Mouse (Mus musculus) lung, embryonic 16.5 days (tissue): Measurements from ENCODE around the gene Cxadr. TPM values are rescaled to one million over a fixed set of nuclear protein-coding genes. Genes with fewer than 3 reads are reported as not detected.
A peak's percentile ranks its signal among the peaks of the same experiment; 100 is the strongest.

ENCODE experiments used
- ATAC-seq: fragments of 200-750 bp; cut with Nextera tagmentation; 2 replicates; pipeline ENCODE4 v1.8.0; 2017; ENCODE audit warnings: low read depth, mild to moderate bottlenecking, moderate library complexity
- H3K27ac ChIP-seq: fragments of 300-500 bp; sonication (generic); 2 replicates; pipeline ENCODE4 v1.5.1; 2014; ENCODE audit warnings: mild to moderate bottlenecking, control low read depth, low read length
- H3K27me3 ChIP-seq: fragments of 300-500 bp; sonication (generic); 2 replicates; pipeline ENCODE4 v1.6.1; 2014; ENCODE audit warnings: low read depth, low read length, mixed read lengths; ENCODE audit not compliant: control insufficient read depth, insufficient read depth
- H3K36me3 ChIP-seq: fragments of 300-500 bp; sonication (generic); 2 replicates; pipeline ENCODE4 v1.6.1; 2014; ENCODE audit warnings: low read length; ENCODE audit not compliant: control insufficient read depth, insufficient read depth
- H3K4me1 ChIP-seq: fragments of 300-500 bp; sonication (generic); replicated peaks from 2 replicates; pipeline ENCODE4 v1.6.1; 2014; ENCODE audit warnings: low read length, mixed read lengths; ENCODE audit not compliant: control insufficient read depth, insufficient read depth
- H3K4me2 ChIP-seq: fragments of 300-500 bp; sonication (generic); 2 replicates; pipeline ENCODE4 v1.6.1; 2014; ENCODE audit warnings: low read depth, low read length, control low read depth
- H3K4me3 ChIP-seq: fragments of 300-500 bp; sonication (generic); 2 replicates; pipeline ENCODE4 v1.5.1; 2014; ENCODE audit warnings: mild to moderate bottlenecking, low read length, control low read depth
- H3K9ac ChIP-seq: fragments of 300-500 bp; sonication (generic); 2 replicates; pipeline ENCODE4 v1.6.1; 2014; ENCODE audit warnings: low read length, control low read depth
- H3K9me3 ChIP-seq: fragments of 300-500 bp; sonication (generic); 2 replicates; pipeline ENCODE4 v1.6.1; 2016; ENCODE audit warnings: low read length; ENCODE audit not compliant: control insufficient read depth
- WGBS: fragments of 180-500 bp; shearing (Covaris S2); extraction: QIAGEN DNeasy Blood & Tissue Kit; methylation state at CpG from one replicate; pipeline ENCODE4 v1.1.7; 2014; 5-methylcytosine and 5-hydroxymethylcytosine counted together
- polyA plus RNA-seq: library from polyadenylated mRNA; unstranded; fragments of >200 nt; fragmentation: Nextera tagmentation; extraction: Ambion mirVana; gene quantifications from 2 replicates; pipeline ENCODE4 v1.2.1, GENCODE M21; 2015

Gene Cxadr
- polyA plus RNA-seq, 1 experiment from 2014 or later = 35.3 TPM

DNA sequence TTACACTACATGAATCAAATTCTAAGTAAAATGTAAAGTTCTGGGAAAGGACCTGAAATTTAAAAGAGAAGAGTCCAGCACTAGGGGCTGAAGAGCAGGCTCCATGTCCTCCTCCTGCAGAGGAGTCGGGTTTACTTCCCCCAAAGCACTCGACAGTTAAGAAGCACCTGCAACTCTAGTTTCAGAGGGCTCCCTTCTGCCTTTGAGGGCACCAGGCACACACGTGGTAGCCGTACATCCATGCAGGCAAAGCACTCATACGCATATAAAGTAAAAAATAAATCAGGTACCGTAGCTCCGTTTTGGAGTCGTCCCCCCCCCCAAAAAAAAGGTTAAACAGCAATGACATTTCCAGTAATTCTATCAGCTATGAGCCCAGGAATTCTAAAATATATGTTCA, 72.5 kb downstream of the Cxadr start:
- ATAC-seq = no peak
- whole genome bisulfite sequencing = 55% methylated on average over 8 of the region's 8 CpGs
- Histone ChIP-seq H3K27ac (no peak overlapping the region), H3K9me3 (no peaks in the 10 kb centered on the region), H3K4me3 (no peak overlapping the region), H3K4me2 (no peak overlapping the region), H3K36me3 (peaks cover 12% of the 10 kb centered on the region), H3K27me3 (no peaks in the 10 kb centered on the region), H3K9ac (no peak overlapping the region), H3K4me1 (peaks cover 22% of the 10 kb centered on the region)

DNA sequence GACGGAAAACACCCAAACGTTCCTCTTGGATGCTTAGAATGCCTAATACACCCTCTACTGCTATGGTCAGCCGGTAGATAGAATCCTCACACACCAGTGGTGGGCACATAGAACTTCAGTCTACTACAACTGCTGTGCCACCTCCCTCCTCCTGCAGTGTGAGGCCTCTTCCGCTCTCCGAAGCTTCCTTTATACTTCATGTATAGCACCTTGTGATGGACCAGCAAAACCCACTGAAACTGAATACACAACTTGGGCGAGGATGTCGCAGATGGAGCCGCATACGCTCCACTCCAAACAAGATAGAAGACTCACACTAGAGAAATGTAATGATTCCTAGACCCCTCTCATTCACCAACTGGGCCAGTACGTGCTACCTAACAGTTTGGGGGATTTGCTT, 73.9 kb downstream of the Cxadr start:
- Histone ChIP-seq H3K4me3 (peak overlapping the region; percentile 93), H3K4me1 (peaks cover 22% of the 10 kb centered on the region), H3K36me3 (peaks cover 5% of the 10 kb centered on the region; the same call in 1 of the 2 replicates), H3K27me3 (no peaks in the 10 kb centered on the region), H3K4me2 (peak overlapping the region; percentile 90), H3K27ac (no peak overlapping the region), H3K9ac (peak overlapping the region; percentile 54), H3K9me3 (no peaks in the 10 kb centered on the region)
- WGBS = 15% methylated on average over 10 of the region's 10 CpGs
- no peak for ATAC-seq

DNA sequence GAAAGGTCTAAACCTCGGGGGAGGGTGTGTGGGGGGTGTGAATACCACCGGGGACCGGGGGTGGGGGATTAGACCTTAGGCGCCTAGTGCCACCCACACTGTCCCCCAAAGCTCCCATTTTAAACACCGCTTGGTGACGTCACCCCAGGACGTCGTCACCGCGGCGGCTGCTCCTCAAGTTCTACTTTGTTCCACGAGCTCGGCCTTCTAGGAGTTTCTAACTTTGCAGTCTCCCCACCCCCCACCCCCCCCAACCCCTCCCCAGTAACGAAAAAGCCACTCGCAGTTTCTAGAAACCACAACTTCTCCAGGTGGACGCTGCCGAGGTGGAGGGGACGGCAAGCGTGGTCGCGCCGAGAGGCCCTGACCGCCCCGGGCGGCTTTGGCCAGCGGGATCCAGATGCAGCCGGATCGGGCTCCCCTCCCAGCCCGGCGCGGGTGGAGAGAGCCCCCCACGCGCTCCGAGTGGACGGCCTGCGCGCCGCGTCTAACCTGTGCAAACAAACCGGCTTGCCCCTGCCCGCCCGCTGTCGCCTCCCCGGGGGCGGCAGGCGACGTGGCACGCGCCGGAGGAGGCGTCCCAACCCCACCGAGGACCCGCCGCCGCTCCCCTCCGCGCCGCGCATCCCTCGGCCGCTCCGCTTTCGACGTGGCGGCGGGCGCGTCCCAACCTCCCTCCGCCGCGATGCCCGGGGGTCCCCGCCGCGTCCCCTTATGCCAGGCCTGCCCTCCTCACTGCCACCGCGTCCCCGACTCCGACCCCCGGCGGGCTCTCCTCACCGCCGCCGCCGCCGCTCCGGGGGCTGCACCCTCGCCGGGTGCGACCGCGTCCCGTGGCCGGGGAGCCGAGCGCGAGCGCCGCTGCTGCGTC, 74.8 kb downstream of the Cxadr start:
- no peaks in the 10 kb centered on the region for H3K9me3 ChIP-seq
- no peaks in the 10 kb centered on the region for H3K27me3 ChIP-seq
- H3K4me3 ChIP-seq = peak overlapping the region; percentile 93
- H3K4me1 ChIP-seq = peaks cover 22% of the 10 kb centered on the region
- under 1% methylated on average over 72 of the region's 100 CpGs for WGBS
- peaks cover 5% of the 10 kb centered on the region; the same call in 1 of the 2 replicates for H3K36me3 ChIP-seq
- H3K27ac ChIP-seq = peak overlapping the region; percentile 84
- peak overlapping the region; percentile 90 for H3K4me2 ChIP-seq
- peak overlapping the region; percentile 95 for H3K9ac ChIP-seq
- peak; percentile 43 for ATAC-seq

DNA sequence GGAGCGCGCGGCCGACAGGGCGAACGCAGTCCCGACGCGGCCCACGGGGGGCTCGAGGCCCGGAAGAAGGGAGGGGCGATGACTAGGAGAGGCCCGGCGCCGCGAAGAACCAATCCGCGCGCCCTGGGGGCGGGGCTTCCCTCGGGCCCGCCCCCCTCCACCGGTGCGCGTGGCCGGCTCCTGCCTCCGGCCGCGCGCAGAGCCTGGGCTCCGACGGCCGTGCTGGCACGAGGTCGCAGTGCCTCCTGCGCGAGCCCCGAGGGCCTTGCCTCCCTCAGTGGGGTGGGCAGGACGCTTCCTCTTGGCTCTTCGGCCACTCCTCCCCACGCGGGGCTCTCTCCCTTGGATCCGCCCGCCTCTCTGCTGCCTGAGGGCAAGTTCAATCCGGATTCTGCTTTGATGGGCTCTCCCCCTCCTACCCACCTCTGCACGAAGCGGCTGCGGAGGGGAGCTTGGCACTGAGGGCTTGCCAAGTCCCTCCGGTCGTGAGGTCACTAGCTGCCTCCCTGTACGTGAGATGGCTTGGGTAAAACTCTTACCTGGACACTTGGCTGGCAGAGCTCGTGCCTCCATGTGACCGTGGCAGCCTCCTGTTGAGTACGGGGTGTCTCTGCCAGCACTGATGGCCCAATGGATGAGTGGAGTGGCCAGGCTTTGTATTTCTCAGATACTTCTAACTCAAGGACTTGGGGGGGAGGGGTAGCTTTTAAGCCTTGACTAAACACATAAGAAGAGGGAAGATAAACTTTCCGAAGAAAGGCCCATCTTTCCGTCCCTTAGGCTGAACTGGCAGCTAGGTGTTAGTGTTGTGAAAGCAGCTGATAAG, 75.7 kb downstream of the Cxadr start, which contains the start of gene Btg3:
TSS of gene Btg3 (minus strand) at position 448 of the 826 bp plus-strand sequence.
- under 1% methylated on average over 39 of the region's 57 CpGs for WGBS

DNA sequence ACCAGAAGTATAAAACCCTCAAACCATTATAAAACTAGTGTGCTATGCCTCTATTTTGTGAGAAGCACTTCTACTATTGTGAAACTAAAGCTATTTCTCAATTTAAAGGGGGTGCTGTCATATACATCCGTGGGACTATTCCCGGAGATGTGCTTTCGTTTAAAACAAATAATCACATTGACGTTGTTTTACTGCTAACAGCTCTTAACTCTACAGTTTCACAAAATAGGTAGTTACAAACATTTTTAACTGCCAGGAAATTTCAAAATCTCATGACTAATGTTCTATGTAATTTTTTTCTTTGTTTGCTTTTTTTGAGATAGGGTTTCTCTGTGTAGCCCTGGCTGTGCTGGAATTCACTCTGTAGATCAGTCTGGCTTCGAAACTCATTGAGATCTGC, 77.2 kb downstream of the Cxadr start:
- ATAC-seq = no peak
- 58% methylated on average over 5 of the region's 5 CpGs for WGBS

More for the DNA sequence above, 75.7 kb downstream of the Cxadr start, which contains the start of gene Btg3:
- Histone ChIP-seq H3K9ac (peak within 1 kb of the TSS; percentile 95), H3K9me3 (no peaks in the 10 kb centered on the region), H3K4me3 (peak within 1 kb of the TSS; percentile 93), H3K4me1 (peaks cover 18% of the 10 kb centered on the region), H3K4me2 (peak within 1 kb of the TSS; percentile 90), H3K27ac (peak within 1 kb of the TSS; percentile 85), H3K27me3 (no peaks in the 10 kb centered on the region), H3K36me3 (peaks cover 4% of the 10 kb centered on the region; the same call in 1 of the 2 replicates)
- peak; percentile 97 for ATAC-seq

DNA sequence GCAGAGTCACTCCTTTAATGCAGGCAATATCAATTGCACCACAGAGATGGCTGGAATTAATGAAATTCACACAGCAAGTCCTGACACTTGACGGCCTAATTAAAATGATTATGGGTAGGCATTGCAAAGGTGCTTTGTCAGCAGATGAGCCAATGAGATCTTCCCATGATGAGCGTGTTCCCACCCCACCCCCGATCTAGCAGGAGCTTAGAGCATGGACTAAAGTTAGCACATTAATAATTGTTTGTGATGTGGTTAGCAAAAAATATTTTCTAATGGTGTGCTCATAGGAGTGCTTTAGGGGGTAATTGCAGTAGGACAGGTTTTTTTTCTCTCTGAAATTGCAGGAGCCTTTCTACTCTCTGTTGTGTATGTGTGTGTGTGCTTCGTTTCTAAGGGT, 87.8 kb downstream of the Cxadr start:
- Histone ChIP-seq H3K27ac (no peak overlapping the region), H3K9ac (no peak overlapping the region), H3K4me3 (no peak overlapping the region), H3K4me1 (no peaks in the 10 kb centered on the region), H3K9me3 (no peaks in the 10 kb centered on the region), H3K27me3 (no peaks in the 10 kb centered on the region), H3K36me3 (no peaks in the 10 kb centered on the region), H3K4me2 (no peak overlapping the region)
- no peak for ATAC-seq
- 74% methylated on average over 4 of the region's 4 CpGs for WGBS

More for the DNA sequence above, 77.2 kb downstream of the Cxadr start:
- Histone ChIP-seq H3K9ac (no peak overlapping the region), H3K27me3 (no peaks in the 10 kb centered on the region), H3K4me3 (no peak overlapping the region), H3K9me3 (no peaks in the 10 kb centered on the region), H3K4me1 (peaks cover 12% of the 10 kb centered on the region), H3K4me2 (no peak overlapping the region), H3K27ac (no peak overlapping the region), H3K36me3 (no peaks in the 10 kb centered on the region)

DNA sequence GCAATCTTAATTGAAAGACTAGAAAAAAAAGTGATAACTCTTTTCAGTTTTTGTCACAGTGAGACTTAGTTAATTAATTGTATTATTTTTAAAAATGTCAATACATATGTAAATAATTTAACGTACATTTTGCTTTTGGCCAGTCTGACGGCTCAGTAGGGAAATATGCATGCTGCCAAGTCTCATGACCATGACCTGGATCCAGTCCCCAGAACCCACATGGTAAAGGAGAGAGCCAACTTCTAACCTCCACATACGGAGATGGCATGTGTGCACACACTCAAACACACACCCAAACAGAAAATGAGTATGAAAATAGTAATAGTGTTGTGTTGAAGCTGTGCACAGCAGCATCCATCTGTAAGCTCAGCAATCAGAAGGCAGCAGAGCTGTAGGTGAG, 88.7 kb downstream of the Cxadr start:
- Histone ChIP-seq H3K4me2 (no peak overlapping the region), H3K9me3 (no peaks in the 10 kb centered on the region), H3K27ac (no peak overlapping the region), H3K4me1 (no peaks in the 10 kb centered on the region), H3K27me3 (no peaks in the 10 kb centered on the region), H3K9ac (no peak overlapping the region), H3K36me3 (no peaks in the 10 kb centered on the region), H3K4me3 (no peak overlapping the region)
- ATAC-seq = no peak
- 59% methylated on average over 3 of the region's 3 CpGs for WGBS

DNA sequence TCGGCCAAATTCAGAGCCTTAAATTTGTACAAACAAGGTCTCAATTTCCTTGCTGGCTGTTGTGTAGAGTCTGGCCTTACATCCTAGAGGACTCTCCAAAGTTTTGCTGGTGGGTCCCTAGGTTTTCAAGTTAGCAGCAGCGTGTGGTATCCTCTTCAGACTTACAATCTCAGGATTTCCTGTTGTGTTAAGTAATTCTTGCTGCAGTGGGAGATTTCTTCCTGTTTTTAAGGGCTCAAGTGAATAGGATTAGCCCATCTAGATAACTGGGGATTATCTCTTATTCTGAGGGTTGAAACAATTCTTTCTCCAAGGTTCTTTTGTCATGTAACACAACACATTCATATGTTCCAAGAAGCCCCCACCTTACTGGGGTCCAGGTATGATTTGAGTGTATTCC, 90.1 kb downstream of the Cxadr start:
- WGBS = 56% methylated on average over 2 of the region's 2 CpGs
- no peak for ATAC-seq
- Histone ChIP-seq H3K36me3 (no peaks in the 10 kb centered on the region), H3K27me3 (no peaks in the 10 kb centered on the region), H3K4me2 (no peak overlapping the region), H3K9ac (no peak overlapping the region), H3K4me1 (no peaks in the 10 kb centered on the region), H3K9me3 (no peaks in the 10 kb centered on the region), H3K4me3 (no peak overlapping the region), H3K27ac (peak overlapping the region; percentile 41)

DNA sequence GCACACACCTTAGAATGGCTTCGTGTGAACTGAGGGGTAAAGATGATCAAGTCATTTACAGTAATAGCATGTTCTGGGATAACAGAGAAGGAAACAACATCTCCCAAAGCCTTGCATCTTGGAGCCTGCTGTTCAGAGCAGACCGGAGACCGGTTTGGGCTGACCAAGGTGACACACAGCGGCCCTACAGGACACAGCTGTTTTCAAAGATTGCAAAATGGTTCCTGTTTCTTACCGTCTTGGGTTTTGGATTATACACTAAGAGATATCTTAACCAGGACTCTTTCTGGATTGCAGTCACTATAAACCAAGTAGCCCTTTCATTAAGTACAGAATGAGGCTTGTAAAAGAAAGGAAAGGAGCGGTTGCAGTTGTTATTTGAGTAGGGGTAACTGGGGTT, 97.4 kb downstream of the Cxadr start:
- H3K4me1 ChIP-seq = no peaks in the 10 kb centered on the region
- no peak for ATAC-seq
- H3K4me3 ChIP-seq = no peak overlapping the region
- H3K4me2 ChIP-seq = no peak overlapping the region
- 82% methylated on average over 6 of the region's 6 CpGs for WGBS
- no peak overlapping the region for H3K27ac ChIP-seq
- no peaks in the 10 kb centered on the region for H3K9me3 ChIP-seq
- no peak overlapping the region for H3K9ac ChIP-seq
- H3K36me3 ChIP-seq = no peaks in the 10 kb centered on the region
- no peaks in the 10 kb centered on the region for H3K27me3 ChIP-seq
